Mouse (Mus musculus) retina, adult 2 months (tissue): ENCODE measurements at regions not wholly inside any gene's neighbourhood (a gene's known extent, or its start where the extent isn't known, plus 50 kb on each side); places are given as distances from the start of the nearest gene placed in this dataset.

ENCODE experiments used
- DNase-seq: peaks from one replicate; pipeline ENCODE4 v3.0.0-alpha.2; 2012; ENCODE audit warnings: low read depth, low spot score

DNA sequence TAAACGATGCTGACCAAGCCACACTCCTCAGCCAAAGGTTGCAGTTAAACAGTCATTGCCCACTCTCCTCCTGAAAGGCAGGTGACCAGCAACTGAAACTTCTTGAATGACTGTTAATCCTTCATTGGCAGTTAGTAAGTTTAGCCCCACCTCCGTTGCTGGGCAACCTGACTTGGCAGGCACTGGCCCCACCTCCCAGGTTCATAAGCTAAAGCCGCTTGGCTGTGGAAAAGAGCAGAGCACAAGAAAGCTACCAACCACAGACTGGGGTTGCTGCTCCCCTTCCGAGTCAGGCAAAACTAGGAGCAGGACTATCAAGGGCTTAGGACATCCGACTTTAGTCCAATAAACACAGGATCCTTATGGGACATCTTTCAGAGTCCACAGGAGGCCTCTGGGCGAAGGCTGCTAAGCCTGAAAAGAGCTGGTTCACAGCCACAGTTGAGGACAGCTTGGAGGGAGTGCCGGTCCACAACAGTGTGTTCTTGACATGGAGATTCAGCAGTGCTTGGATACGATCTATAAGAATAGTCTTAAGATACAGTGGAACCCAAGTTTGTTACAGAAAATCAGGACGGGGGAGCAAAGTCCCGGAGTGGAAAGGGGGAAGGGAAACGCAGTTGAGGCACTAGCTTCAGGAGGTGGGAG lies 67.7 kb upstream of the Kcnma1 start:
- DNase-seq: no peak

DNA sequence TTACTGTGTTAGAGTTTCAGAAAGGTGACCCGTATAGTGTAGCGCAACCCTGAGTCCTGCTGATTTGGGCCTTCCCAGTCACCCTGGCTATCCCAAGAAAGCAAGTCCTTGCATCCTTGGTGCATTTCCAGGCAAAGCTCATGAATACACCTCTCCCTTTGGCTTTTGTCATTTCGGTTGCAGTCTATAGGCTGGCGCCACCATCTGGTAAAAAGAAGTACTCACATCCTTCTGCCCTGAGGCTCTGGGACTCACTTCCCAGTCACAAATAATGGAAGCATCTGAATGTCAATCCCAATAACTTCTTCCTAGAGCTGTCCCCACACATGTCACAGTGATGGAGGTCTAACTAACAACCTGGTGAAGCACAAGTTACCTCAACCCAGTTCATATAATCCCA lies 54.4 kb upstream of the Kcnma1 start:
- DNase-seq: no peak

DNA sequence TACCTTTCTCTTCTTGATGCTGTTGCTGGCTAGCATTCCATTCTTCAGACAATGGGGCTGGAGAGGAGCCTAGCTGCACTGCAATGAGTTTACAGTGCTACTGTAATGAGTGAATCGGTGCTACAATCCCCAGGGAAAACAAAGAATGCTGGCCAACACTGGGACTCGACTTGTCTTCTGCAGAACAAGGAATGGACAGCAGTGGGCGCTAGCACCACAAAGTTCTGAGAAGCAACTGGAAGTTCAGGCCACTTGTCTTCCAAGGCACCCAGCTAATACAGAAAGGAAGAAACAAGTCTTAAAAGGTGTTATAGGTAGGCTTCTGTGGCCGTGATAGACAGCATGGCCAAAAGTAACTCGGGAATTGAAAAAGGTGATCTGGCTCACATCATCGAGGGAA lies 53.4 kb upstream of the Kcnma1 start:
- peak; percentile 11 for DNase-seq

DNA sequence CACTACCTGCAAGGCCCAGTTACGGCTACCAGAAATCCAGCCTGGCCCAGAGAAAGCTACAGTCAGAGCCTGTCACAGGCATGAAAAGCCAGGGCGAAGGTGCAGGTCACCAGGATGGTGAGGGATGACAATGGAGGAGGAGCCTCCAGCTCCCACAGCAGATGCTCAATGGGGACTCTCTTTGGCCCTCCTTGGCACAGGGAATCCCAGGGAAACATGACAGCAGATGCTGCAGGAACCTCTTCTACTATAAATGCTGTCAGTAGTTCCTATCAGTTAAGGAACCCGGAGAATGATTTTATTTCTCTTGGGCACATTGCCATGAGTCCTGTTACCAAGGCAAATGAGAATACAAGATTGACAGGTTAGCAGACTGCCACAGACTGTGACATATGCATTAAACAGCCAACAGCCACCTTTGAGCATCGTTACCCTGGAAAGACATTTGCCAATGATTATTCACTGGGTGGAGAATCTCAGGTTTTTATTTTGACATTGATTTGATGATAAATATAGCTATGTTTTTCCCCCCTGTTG lies 51.0 kb upstream of the Kcnma1 start:
- no peak for DNase-seq
